Mouse (Mus musculus): ENCODE data around the gene Tnfrsf25.

- TF ChIP-seq CTCF (IDR thresholded peaks at IDR 0.05; ENCODE audit: low read depth, low read length) (no peak), GATA1 (IDR thresholded peaks at IDR 0.05; ENCODE audit: borderline replicate concordance, low read length) (no peak), TAL1 (conservative IDR thresholded peaks at IDR 0.05; ENCODE audit: low read depth, low read length) (no peak)
Measured at GRCm38 (mm10) chr4:152078105-152078530, 37.6 kb upstream of the Tnfrsf25 start.
